Mouse (Mus musculus): ENCODE data around the gene Ulk1.

GRCm38 (mm10) chr5:110839678-110840365 lies 29.9 kb upstream of the Ulk1 start, which contains the start of the genes Hscb and Chek2:
- TF ChIP-seq MAFK (IDR thresholded peaks at IDR 0.05; ENCODE audit: insufficient read depth, low read depth, low read length), result no peak
- peak; percentile 98 for TF ChIP-seq HCFC1 (IDR thresholded peaks at IDR 0.05; ENCODE audit: borderline replicate concordance, insufficient read depth, low read length)
- TF ChIP-seq ZNF384 (IDR thresholded peaks at IDR 0.05; ENCODE audit: low read depth, low read length), result no peak
- TF ChIP-seq CHD2 (IDR thresholded peaks at IDR 0.05; ENCODE audit: low read depth, low read length), result peak; percentile 85
- TF ChIP-seq ZC3H11A (IDR thresholded peaks at IDR 0.05; ENCODE audit: borderline replicate concordance, low read depth, low read length), result no peak

All from ES-E14 (cell line).